Mouse (Mus musculus): ENCODE measurements at regions not wholly inside any gene's neighbourhood (a gene's known extent, or its start where the extent isn't known, plus 50 kb on each side); places are given as distances from the start of the nearest gene placed in this dataset.

DNA sequence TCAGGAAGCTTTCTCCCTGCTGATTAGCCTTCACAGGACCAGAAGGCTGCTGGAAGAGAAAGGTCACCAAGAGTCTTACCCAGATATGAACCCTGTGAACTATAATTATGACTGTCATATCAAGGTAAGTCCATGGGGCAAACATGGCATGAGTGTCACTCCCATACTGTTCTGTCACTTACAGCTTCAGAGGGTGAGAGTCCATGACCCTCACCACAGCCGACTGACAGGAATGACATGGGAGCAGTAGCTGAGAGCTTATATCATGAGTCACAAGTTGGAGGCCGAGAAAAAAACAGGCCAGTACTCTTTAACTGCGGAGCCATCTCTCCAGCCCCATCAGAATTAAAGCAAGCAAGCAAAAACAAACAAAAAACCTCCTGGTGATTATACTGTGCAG lies 117.7 kb upstream of the Neo1 start:
- peak; percentile 56 for DNase-seq (ENCODE audit: low read depth, low spot score)

DNA sequence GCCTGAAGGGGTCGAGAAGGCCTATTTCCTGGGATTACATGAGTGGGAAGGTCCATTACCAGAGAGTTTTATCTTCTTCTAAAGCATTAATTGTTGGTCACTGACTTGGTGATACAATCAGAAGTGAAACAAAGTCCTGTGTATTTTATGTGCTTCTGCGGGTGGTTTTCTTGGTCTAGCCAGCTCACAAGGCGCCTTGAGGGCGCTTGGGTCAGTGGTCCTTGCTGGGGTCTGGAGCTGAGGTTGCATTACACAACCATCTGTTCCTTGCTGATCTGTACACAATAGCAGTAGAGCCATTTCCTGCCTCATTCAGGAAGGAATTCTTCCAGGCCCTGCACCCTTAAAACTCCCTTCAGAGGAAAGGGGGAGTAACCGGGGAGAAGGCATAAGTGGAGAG lies 116.9 kb upstream of the Neo1 start:
- DNase-seq (ENCODE audit: low read depth, low spot score) = no peak

DNA sequence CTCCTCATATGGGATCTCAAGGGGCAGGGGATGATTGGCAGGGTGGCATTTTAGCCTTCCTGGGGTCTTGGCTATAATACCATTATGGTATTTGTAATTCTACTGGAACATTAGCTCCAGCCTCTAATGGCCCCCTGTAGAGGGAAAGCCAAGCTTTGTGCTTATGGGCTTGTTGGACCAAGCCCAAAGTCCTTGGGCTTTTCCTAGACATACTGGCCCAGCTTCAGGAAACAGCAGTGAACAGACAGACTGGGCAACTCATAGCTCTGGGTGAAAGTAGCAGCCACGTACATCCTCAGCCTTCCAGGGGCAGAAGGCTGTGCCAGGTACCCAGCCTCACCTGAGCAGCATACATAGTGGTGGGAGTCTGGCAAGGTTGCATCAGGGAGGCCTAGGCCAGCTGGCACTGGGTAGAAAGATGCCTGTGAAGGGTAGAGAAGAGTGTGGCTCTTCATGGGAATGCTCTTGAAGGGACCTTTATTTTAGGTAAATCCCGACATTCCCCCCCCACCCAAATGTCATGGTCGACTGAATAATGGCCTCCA lies 108.1 kb upstream of the Neo1 start:
- no peak for DNase-seq (ENCODE audit: low read depth, low spot score)

DNA sequence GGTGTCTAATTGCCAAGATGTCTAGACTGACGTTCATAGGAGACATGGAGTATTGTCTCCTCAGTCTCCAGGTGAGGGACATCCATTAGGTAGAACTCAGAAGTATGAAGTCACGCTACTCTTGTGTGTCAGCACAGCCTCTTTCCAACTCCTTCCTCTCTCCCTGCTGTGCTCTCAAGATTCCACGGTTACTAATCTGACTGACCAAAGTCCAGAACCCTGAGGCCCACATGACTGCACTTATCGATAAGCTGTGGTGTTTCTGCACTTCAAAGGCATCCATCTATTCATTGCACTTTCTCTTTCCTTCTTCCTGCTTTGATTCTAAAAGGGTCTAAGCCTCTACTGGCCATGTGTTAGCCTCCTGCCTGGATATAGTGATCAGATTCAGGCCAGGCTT lies 107.4 kb upstream of the Neo1 start:
- no peak for DNase-seq (ENCODE audit: low read depth, low spot score)

DNA sequence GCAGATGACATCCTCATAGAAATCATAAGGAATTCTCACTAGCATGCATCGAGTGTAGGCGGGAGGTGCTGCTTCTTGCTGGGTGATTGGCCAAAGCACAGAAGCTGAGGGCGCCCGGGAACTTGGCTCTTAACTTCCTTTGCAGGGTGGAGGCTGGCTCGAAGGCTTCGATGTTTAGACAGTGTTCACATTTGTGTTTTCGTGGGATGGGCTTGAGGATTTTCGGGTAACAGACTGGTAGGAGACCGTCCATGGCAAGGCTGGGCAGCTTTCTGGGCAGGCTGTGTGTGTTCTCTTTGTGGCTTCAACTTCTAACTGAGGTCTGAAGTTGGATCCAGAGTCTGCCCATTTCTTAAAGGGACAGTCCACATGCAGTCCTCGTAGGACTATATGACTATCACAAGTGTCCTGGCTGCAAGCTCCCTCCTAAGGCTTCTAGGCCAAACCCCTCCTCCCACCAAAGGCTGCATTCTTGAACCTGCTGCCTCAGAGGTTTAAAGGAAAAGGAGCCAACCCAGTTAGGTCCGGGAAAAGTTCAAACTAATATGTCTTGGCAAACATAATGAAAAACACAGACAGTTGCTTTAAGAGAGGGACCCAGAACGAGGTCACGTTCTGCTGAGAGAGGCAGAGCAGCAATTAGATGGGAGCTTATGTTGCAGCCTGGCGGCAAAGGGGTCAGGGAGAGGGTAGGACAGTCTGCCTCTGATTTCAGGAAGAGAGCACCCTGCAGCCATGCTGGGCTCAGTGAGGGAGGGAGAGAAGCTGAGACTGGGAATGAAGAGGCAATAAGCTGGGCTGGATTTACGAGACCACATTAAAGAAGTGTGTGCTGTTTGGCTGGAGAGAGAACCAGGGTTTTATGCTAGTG lies 98.2 kb upstream of the Neo1 start:
- DNase-seq (ENCODE audit: low read depth, low spot score) = no peak

DNA sequence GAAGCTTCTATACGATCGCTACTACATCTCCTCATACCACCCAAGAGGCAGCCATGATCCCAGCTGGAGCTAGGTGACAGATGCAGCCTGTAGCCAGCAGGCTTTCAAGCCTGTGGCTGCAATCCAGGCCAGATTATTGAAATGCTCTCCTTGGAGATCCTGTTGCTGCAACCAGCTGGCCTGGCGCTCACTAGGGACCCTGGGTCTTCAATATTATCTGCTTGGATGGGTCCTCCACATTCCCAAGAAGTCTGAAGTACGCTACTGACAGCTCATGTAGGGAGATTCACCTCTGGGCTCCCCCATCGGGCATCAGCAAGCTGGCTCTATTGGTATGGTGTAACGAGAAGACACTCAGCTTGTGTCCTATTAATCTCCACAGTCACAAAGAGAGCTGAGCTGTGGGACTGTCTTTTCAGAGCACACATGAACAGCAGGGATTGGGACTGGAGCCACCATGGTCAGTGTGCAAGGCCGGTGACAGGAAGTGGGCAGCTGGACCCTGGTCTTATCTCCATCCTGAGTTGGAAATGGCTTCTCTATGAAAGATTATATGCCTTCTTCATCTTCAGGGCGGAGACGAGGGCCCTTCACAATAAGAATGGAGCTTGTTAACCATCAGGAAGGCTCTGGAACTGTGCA lies 93.6 kb upstream of the Neo1 start:
- no peak for DNase-seq (ENCODE audit: low read depth, low spot score)

DNA sequence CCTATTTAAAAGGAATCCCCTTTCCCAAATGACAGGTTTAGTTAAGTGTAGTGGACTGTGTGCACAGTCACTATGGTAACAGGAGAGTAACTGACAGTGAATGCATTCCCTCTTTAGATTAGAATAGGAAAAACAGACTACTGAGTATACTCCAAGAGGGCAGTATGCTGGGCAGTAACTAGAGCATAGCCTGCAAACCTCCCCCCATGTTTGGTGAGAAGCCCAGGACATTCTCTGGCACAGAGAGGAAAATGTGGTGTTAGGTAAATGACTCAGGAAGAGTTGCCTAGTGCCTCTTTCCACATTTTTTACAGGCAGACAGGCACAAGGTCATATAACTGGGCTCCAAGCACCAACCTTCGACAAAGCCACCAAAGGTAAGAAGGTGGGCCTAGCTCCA lies 93.0 kb upstream of the Neo1 start:
- peak; percentile 12 for DNase-seq (ENCODE audit: low read depth, low spot score)

DNA sequence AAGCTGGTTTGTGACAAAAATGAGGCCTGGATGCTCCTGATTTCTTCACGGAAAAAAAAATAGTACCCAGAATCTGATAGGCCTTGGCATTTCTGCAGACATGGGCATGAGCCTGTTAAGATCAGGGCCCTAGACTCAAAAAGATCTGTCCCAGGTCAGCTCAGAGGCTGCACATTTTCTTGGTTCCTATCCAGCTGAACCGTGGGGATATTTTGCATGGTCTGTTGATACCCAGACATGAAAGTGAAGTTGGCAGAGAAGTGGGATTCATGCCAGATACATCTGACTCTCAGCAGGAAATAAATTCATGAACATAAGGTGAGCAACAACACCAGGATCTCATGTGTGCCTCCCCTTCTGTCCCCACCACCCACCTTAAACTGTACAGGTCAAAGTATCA lies 91.8 kb upstream of the Neo1 start:
- no peak for DNase-seq (ENCODE audit: low read depth, low spot score)

DNA sequence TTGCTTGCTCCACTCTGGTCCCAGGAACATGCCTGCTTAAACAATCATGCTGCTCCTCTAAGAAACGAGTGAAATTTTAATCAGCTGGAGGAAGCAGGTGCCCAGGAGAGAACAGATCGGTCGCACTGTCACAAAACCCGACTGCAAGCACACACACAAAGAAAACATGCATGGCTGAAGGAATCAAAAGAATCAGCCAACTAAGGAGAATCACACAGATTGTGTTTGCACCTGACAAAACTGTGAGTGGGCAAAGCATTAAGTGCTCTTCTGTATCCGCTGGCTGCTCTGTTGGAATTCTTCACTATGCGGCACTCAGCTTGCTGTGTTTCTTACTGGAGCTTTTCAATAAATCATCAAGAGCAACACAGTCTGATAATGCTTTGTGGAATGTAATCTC lies 89.6 kb upstream of the Neo1 start:
- DNase-seq (ENCODE audit: low read depth, low spot score) = no peak

DNA sequence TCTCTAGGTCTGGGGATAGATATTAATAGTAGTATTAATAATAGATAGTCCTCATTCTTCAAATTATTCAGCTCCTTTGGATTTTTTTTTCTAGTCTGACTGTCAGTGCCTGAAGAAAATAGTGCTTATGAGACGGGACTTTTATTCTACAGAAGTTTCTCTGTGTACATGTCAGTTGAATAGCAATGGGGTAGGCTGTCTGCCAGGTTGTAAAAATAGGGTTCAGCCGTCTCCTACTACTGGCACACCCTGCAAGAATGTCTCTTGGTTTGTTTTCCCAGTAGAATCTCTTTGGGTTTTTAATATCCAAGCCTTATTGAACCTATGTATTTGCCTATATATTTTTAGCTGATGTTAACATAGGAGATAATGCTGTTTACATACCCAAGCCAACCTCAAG lies 80.3 kb upstream of the Neo1 start:
- DNase-seq (ENCODE audit: low read depth, low spot score) = no peak

DNA sequence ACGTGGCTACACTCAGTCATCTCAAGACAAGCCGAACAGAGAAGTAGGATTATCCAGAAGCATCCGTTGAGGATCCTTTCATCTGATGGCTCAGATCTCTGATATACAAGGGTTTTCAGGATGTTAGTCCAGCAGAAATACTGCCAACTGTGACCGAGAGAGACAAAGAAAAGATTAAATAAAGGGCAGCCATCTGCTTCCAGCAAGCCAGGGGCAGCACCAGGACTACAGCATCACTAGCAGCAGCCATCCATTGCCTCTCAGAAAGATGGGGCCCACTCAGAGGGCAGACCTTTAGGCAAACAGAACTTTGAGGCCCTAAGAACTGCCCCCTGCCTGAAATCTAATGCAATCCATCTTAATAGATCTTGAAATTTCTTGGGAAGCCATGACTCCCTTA lies 77.6 kb upstream of the Neo1 start:
- DNase-seq (ENCODE audit: low read depth, low spot score) = no peak

DNA sequence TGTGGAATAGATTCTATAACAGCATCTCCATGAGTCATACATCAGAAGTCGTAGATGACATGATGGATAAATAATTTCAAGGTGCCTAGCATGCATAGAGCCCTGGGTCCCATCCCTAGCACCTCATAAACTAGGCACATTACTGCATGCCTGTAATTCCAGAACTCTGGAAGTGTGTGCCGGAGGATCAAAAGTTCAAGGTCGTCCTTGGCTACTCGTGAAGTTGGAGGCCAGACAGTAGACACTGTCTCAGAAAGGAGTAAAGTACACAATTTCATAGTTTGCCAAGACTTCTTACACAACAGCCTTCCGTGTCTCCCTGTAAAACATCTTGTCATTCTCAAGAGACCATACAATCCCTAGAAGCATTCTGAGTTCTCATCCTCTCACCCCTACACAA lies 63.5 kb upstream of the Neo1 start:
- no peak for DNase-seq (ENCODE audit: low read depth, low spot score)

DNA sequence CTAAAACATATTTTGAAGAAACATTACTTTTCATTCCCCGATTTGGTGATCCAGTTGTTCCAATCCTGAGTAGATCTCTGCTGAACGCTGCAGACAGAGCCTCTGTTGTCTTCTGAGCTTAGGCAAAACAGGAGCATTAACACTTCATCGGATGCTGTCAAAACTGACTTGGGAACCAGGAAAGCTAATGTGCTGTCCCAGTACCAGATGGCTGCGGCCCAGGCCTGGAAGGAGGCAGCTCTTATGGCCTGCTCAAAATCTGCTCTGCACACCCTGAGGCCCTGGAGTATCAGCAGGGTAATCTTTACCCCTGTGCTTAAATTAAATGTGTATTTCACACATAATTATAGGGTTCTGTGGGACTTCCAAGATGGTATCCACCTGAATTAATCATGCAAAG lies 61.3 kb upstream of the Neo1 start:
- DNase-seq (ENCODE audit: low read depth, low spot score) = no peak

DNA sequence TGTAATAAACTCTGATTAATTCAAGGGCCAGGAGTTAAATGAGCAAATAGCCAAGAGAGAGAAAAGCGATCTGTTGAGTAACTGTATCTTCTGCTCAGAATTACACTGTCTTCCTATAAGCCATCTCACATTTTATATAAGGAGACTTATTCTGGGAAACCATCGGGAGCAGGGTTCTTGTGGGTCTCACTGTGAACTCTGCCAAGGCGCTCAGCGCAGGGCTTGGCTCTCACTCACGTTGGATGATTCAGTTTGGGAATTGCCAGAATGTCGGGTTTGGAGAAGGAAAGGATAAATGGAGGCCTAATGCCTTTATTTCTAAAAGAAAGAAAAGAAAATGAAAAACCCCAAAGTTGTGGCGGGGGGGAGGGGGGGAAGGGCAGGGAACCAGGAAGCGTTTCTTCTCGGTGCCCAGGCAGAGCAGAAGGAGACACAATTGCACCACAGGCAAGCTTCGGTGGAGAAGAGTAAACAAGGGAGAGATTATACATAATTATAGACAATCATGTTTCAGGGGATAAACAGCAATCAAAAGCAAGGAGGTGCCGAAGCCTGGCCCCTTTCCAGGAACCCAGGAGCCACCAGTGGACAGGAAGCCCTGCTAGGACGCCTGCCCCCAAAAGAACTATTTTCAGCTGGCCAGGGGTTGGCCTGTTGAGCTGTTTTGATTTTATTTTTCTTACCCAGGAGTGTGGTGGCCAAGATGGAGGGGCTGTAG lies 60.5 kb upstream of the Neo1 start:
- no peak for DNase-seq (ENCODE audit: low read depth, low spot score)

DNA sequence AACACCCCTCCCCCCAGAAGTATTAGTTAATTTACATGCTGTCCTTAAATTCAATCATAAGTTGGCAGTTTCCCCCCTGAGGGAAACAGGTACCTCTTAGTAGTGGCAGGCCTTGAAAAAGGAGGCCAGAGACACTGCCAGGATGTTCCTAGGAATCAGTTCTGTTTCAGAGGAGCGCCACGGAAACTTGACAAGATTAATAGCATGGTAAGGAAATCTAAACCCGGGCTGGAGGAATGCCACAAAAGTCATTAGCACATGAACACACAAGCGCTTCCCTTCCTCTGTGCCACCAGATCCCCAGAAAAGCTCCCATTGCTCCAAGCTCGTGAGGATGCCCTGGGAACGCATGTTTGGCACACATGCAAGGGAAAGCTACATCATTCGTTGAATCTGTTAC lies 59.4 kb upstream of the Neo1 start:
- DNase-seq (ENCODE audit: low read depth, low spot score) = peak; percentile 12

DNA sequence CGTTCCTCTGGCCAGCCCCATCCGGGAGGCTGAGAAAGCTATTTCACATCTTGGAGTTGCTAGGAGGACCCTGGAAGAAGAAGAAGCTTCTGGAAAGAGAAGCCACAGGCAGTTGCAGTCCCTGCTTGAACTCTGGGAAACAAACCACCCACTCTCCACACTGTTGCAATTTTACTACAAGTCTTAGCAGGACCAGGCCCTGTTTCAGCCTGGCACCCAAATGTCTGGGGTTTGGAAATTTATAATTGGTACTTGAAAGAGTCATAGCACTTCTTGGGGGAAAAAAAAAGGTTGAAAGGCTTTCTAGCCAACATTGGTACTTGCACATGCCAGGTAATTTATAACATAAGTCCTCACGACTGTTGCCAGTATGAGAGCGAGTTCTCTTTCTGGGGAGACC lies 57.9 kb upstream of the Neo1 start:
- no peak for DNase-seq (ENCODE audit: low read depth, low spot score)

DNA sequence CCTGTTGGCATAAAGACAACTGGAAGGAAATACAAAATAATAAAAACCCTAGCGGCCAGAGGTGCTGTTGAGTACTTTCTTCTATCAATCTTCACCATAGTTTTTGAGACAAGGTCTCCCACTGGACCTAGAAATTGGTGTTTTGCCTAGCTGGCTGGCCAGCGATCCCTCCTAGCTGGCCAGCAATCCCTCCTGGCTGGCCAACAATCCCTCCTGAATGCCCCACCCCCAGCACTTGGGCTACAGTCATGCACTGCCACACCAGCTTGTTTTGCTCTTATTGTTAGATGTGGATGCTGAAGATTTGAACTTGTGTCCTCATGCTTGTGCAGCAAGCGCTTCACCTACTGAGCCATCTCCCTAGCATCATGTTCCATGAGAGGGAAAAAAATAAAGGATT lies 54.9 kb upstream of the Neo1 start:
- DNase-seq (ENCODE audit: low read depth, low spot score) = no peak

DNA sequence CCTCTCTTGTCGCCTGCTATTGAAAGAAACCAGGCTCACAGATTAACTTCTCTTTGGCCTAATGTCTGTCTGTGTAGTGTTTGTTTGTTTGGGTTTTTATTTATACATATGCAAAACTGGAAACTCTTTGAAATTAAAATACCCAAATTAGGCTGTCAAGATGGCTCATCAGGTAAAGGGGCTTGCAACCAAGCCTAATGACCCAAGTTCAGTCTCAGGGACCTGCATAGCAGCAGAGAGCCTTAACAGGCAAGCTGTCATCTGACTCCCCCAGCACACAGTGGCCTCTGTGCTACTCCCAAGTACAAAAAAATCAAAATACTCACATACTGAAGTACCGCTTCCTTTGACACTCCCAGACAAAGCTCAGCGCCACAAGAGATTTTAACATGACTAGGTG lies 51.5 kb upstream of the Neo1 start:
- DNase-seq (ENCODE audit: low read depth, low spot score) = no peak

DNA sequence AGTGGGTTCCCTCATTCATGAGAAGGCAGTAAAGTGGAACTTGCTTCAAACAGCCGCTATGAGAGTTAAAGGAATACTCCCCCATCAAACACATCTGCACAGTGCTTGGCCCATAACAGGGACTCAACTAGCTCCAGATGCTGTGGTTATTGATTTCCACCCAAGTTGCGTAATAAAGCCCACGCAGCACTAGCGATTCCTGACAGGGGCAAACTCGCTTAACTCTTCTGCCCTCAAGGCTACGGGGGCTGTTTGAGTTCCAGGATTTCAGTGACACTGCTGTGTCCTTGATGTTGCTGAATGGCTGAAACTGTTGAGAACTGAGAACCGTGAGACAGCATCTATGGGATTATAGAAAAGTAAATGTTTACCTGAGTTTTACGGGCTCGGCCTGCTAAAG lies 50.9 kb upstream of the Neo1 start:
- DNase-seq (ENCODE audit: low read depth, low spot score) = no peak

DNA sequence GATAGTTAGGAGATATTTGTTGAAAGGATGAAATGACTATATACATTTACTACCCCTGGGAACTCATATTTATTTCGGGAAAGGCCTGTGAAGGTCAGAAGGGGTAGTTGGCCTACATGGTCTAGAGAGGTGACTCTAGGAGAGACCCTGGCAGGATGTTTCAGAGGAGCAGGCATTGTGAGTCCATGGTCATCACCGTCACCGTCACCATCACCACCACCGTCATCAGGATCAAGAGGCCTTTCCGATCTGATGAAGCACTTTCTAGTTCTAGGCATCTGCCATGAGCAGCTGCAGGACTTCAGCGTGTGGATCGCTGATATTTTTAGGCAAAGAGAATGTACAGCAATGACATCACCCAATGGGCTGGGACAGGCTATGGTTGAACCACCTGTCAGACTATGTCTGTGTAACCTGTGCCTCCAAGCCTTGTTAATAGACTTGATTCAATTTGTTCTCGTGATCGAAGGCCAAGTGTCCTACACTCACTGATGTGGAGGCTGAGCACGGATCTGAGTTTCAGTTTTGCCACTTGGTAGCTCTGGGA lies 50.4 kb upstream of the Neo1 start:
- no peak for DNase-seq (ENCODE audit: low read depth, low spot score)

Data from 3T3-L1 (cell line).